Mouse (Mus musculus) fat pad, adult 2 months (tissue): Measurements from ENCODE around the gene Sco1.
"Not testable (repeated sequence)": the region's sequence is repeated elsewhere in the genome, so short reads cannot be mapped to it uniquely, and the experiment has no call there.

Experiments
- DNase-seq: peaks from one replicate; pipeline ENCODE4 v3.0.0-alpha.2; 2011; ENCODE audit warnings: low read depth, low spot score; ENCODE audit errors: extremely low read depth

Gene Sco1

GRCm38 (mm10) chr11:67052321-67052952 lies at the start of gene Sco1, which contains the start of gene Adprm:
Sco1 (plus strand) TSS chr11:67052670.
Adprm (minus strand) TSS chr11:67052594.
- peak; percentile 34 for DNase-seq

- no peak for DNase-seq
Measured at GRCm38 (mm10) chr11:67002911-67003310, 49.6 kb upstream of the Sco1 start.

DNA sequence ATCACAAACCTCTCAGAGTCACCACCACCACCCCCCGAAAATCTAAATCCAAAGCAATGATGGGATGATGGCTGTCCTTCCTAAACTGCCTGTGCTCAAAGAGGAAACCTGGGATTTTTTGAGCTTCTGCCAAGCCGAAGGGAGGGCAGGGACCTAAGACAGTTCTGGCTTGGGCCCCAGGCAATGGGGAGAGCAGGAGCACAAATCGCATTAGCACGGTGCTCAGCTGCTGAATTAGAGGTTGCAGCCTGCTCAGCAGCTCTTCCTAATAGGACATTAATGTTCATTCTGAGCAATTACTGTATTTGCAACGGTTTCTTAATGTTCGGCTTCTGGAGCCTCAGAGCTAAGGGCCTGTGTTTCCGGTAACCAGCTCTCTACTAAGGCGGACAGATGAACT lies 44.5 kb upstream of the Sco1 start:
- no peak for DNase-seq

DNA sequence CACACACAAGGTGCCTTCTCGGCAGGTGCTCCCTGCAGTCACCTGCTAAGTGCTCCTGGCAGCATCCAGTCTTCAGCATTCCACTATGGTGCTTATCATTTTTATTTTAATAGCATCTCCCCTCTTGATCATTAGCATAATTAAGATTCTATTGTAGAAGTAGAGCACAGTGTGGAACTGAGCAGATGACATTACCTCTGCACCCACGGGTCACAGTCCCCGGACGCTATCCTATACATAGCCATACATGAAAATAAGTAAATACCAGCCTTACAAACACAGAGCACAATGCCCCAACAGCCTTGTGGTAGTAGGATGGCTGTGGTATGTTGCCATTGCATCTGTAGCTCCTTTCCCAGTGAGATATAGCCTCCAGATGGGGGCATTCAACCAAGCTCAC lies 43.9 kb upstream of the Sco1 start:
- DNase-seq: no peak

DNA sequence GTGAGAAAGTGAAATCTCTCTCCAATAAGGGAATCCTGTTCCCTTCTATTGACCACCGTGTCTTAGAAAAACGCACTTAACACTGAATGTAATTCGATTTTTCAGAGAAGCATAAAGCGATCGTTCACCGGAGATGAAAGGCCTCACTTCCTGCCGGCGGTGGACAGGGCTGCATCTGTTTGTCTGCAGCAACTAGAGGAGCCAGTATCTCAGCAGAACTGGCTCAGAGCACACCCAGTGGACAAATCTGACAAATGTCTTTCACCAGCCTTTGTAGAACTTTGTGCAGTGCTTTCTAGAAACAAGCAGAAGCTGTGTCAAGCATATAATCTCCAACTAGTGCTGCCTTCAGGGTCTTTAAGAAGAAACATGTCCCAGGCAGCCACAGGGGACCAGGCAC lies 42.0 kb upstream of the Sco1 start:
- no peak for DNase-seq

- no peak for DNase-seq
Measured at GRCm38 (mm10) chr11:67011635-67012034, 40.8 kb upstream of the Sco1 start.

DNA sequence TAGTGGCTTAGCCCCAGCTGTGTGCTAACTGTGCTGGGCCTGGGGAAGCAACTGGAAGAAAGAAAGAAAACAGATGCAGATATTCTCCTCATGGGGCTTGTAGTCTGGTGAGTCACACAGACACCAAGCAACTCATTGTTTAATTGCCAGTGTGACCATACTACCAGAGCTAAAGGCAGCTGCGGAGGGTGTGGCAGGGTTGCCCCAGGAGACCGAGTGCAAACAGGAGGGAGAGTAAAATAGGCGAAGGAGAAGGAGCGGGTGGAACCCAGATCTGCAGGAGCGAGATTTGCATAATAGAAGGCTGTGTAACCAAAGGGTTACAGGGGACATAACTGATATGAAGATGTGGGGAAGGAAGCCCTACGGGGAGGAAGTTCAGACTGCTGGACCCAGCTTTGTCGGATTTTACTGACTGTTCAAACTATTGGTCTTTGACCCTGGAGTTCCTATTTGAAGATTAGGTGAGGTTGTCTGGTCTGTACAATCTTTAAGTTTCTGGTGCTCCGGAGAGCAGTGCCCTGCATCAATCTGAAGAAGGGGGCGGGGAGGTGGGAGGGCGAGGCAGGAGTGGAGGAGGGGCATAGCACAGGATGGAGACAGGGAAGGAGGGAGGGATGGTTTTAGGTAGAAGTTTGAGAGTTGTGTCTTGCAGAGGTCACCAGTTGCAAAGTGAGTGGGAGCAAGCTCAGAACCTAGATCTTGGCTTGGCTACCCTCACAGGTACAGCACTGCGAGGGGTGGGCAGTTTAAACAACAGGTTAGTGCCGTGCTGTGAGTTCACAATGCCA lies 34.5 kb upstream of the Sco1 start:
- DNase-seq: no peak

DNA sequence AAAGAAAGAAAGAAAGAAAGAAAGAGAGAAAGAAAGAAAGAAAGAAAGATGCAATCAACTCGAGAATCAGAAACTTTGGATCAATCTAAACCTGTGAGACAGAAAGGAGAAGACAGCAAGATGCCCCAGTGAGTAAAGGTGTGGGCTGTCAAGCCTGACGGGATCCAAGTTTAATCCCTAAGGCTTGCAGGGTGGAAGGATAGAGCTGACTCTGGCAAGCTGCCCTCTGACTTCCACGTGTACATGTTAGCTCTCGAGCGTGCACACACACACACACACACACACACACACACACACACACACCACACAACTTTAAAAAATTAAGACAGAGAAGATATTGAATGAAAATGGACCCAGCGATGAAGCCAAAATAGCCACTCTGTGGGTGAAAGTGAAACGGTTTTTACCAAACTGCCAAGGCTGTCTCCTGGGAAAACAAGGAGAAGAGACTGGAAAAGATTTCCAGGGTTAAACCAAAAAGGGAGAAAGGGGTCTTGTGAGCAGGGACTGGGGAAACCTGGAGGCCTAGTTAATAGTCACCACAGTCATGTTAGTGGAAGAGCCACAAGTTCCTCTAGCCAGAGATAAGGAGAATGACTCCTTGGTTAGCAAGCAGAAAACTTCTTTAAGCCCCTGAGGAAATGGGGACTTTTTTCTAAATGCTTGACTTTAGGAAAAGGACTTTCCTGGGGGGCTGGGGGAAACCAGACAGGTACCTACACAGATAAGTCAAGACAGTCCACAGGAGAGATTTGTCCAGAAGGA lies 32.6 kb upstream of the Sco1 start:
- DNase-seq: no peak

GRCm38 (mm10) chr11:67020948-67021347 lies 31.5 kb upstream of the Sco1 start:
- DNase-seq: no peak

DNA sequence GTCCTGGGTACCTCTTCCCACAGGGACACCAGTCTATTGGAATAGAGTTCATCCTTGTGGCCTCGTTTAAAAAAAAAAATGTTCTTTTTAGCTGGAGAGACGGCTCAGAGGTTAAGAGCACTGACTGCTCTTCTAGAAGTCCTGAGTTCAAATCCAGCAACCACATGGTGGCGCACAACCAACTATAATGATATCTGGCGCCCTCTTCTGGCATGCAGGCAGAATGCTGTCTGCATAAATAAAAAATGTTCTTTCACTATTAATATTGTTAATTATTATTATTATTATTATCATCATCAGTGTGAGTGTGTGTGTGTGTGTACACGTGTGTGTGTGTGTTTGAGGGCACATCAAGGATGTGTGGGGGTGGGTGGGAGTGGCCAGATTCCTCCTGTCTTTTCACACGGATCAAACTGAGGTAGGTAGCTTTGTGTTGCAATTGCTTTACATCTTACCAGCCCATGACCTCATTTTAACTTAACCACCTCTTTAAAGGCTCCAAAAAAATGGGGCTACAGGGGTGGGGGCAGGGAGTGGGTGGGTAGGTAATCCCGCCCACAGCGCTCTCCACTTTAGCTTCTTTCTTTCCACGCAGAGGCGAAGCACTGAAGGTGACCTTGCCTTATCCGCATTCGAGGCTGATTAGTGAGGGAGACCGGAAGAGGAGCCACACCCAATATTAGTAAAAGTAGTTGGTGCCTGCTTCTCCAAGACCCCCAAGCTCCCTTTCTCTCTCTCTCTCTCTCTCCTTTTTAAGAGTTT lies 29.9 kb upstream of the Sco1 start:
- DNase-seq: no peak

GRCm38 (mm10) chr11:67023191-67023590 lies 29.3 kb upstream of the Sco1 start:
- not testable (repeated sequence) for DNase-seq

DNA sequence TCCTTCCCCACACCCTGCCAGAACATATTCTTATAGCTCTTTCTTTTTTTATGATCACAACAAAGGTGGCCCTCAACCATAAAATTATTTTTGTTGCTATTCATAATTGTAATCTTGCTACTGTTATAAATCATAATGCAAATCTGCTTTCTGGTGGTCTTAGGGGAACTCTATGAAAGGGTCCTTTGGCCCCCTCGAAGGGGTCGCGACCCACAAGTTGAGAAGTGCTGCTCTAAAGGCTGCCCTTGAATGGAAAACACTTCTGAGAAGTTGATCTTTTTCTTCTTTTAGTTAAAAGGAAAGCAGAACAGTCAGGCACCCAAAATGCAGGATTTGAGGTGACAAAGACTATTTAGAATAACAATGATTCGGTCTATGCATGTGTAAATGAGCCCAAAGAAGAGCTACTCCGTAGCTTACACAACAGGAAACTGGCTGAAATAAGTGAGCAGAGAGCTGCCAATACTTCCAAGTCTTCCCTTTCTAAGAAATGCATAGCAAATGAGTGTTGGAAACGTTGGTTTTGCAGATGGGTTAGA lies 28.6 kb upstream of the Sco1 start:
- DNase-seq: no peak

DNA sequence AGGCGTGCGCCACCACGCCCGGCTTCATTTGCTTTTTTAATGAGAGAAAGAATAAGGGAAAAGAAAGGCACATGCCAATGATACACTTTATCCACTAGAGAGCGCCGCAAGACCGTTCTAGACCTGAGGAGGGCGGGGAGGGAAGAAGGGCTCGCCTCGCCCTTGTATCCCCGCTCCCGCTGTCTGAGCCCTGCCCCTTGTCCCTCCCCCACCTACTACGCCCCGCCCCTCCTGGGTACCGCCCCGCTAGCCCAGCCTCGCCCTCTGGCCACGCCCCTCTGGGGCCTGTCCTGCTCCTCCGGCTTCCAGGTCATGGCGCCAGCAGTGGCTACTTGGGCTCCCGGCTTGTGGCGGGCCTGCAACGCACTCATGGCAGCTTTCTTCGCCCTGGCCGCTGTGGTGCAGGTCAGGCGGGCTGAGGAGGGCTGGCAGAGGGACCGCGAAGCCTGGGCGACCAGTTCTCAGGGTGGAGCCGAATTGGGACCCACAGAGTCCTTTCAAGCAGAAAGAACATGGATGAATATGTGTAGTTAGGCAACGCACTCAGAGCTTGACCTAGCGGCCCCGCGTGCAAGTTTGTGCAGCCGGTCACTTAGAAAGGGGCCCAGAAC lies 27.5 kb upstream of the Sco1 start, which contains the start of gene Tmem220:
TSS of gene Tmem220 (plus strand) at position 288 of the 611 bp plus-strand sequence.
- peak; percentile 30 for DNase-seq

- DNase-seq: no peak
Measured at GRCm38 (mm10) chr11:67030904-67031602, 21.4 kb upstream of the Sco1 start.

DNA sequence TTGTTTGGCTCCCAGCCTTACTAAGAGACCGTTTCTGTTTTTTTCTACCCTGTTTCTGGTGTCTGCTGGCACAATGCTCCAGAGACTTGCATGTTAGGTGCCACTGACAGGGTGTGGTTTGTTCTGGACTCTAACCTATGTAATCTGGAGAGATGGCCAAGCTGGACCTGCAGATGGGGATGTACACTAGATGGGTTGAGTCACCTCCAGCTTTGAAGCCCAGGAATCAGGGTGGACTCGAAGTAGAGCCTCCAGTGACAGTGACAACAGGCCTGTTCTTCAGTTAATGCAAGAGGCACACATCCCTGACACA lies 20.9 kb upstream of the Sco1 start:
- DNase-seq: no peak

DNA sequence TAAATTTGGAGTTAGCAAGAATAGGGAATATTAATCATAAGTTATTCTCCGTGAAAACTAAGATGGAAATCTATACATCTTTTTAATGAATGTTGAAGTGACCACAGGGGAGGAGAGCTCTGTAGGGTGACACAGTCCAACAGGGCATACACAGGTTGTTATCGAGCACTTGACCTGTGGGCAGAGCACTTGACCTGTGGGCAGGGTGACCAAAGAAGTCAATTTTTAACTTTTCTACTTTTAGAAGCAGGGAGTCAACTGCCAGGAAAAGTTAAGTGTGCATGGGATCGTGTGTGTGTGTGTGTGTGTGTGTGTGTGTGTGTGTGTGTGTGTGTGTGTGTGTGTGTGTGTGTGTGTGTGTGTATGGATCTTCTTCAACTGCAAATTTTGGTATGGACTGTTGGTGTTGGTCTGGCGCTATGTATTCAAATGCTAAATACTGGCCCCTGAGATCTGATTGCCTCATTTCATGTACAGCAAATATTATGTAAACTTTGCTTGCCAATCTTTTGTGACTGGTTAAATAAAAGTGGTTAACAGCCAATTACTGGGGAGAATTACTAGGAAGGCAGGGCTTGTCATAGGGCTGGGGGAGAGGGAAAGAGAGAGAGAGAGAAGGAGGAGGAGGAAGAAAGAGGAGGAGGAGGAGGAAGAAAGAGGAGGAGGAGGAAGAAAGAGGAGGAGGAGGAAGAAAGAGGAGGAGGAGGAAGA lies 17.5 kb upstream of the Sco1 start:
- no peak for DNase-seq

- no peak for DNase-seq
Measured at GRCm38 (mm10) chr11:67036229-67036628, 16.2 kb upstream of the Sco1 start.

DNA sequence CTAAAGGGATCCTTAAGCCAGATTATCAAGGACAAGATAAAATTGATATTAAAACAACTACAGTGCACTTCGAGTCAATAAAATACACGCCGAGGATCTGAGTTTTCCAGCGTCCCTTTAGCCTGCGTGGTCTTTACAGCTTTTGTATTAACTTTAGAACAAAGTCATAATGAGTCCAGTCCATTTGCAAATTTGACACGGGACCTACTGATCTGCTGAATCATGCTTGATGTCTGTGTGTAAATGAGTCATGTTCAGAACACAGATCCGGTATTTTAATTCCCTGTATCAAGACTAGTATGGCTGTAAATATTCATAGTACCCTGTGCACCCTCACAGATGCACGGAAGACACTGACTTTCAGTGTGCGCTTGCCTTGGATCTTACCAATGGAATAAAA lies 15.6 kb upstream of the Sco1 start:
- no peak for DNase-seq

- DNase-seq: no peak
Measured at GRCm38 (mm10) chr11:67039799-67040198, 12.7 kb upstream of the Sco1 start.
